Mouse (Mus musculus) right cerebral cortex, postnatal 25 days (tissue): ENCODE measurements around the gene Ccdc153.

Source experiments
- DNase-seq: peaks from one replicate; pipeline ENCODE4 v3.0.0; 2022

The Ccdc153 gene

GRCm38 (mm10) chr9:44288076-44288958, 47.8 kb downstream of the Ccdc153 start, which contains the start of gene Abcg4:
Abcg4 (minus strand) TSS chr9:44288615.
- peak; percentile 69 for DNase-seq

GRCm38 (mm10) chr9:44288959-44289291, 48.4 kb downstream of the Ccdc153 start:
- no peak for DNase-seq

- no peak for DNase-seq
Observed at GRCm38 (mm10) chr9:44292490-44292889, 52.0 kb downstream of the Ccdc153 start.
